Mouse (Mus musculus) heart, embryonic 15.5 days (tissue): Measurements from ENCODE around the gene 1600014C10Rik. TPM values are rescaled to one million over a fixed set of nuclear protein-coding genes. Genes with fewer than 3 reads are reported as not detected.

Experiments used
- ATAC-seq: fragments of 200-750 bp; cut with Nextera tagmentation; replicated peaks from 2 replicates; pipeline ENCODE4 v1.8.0; 2017; ENCODE audit warnings: low read depth, moderate TSS enrichment; ENCODE audit not compliant: insufficient number of reproducible peaks, insufficient read depth, low FRiP score
- H3K27ac ChIP-seq: fragments of 300-500 bp; sonication (generic); 2 replicates; pipeline ENCODE4 v1.5.1; 2015; ENCODE audit warnings: mild to moderate bottlenecking, inconsistent platforms
- H3K27me3 ChIP-seq: fragments of 300-500 bp; sonication (generic); 2 replicates; pipeline ENCODE4 v1.6.1; 2015; ENCODE audit warnings: inconsistent platforms
- H3K36me3 ChIP-seq: fragments of 300-500 bp; sonication (generic); 2 replicates; pipeline ENCODE4 v1.6.1; 2015; ENCODE audit warnings: mild to moderate bottlenecking, inconsistent platforms
- H3K4me1 ChIP-seq: fragments of 300-500 bp; sonication (generic); replicated peaks from 2 replicates; pipeline ENCODE4 v1.6.1; 2015; ENCODE audit warnings: inconsistent platforms
- H3K4me2 ChIP-seq: fragments of 300-500 bp; sonication (generic); 2 replicates; pipeline ENCODE4 v1.6.1; 2015; ENCODE audit warnings: inconsistent platforms, mild to moderate bottlenecking, moderate library complexity
- H3K4me3 ChIP-seq: fragments of 300-500 bp; sonication (generic); 2 replicates; pipeline ENCODE4 v1.5.1; 2015; ENCODE audit warnings: mild to moderate bottlenecking, inconsistent platforms
- H3K9ac ChIP-seq: fragments of 300-500 bp; sonication (generic); 2 replicates; pipeline ENCODE4 v1.6.1; 2015; ENCODE audit warnings: mild to moderate bottlenecking, inconsistent platforms
- H3K9me3 ChIP-seq: fragments of 300-500 bp; sonication (generic); replicated peaks from 2 replicates; pipeline ENCODE4 v1.6.1; 2016; ENCODE audit warnings: inconsistent platforms
- WGBS: fragments of 180-500 bp; shearing (Covaris S2); methylation state at CpG from one replicate; pipeline ENCODE4 v1.1.7; 2015; ENCODE audit warnings: mixed read lengths; 5-methylcytosine and 5-hydroxymethylcytosine counted together
- polyA plus RNA-seq: library from polyadenylated mRNA; unstranded; fragments of >200 nt; fragmentation: Nextera tagmentation; extraction: Ambion mirVana; gene quantifications from 2 replicates; pipeline ENCODE4 v1.2.1, GENCODE M21; 2015

Gene 1600014C10Rik
- polyA plus RNA-seq, 1 experiment from 2014 or later: 14.9 TPM

DNA sequence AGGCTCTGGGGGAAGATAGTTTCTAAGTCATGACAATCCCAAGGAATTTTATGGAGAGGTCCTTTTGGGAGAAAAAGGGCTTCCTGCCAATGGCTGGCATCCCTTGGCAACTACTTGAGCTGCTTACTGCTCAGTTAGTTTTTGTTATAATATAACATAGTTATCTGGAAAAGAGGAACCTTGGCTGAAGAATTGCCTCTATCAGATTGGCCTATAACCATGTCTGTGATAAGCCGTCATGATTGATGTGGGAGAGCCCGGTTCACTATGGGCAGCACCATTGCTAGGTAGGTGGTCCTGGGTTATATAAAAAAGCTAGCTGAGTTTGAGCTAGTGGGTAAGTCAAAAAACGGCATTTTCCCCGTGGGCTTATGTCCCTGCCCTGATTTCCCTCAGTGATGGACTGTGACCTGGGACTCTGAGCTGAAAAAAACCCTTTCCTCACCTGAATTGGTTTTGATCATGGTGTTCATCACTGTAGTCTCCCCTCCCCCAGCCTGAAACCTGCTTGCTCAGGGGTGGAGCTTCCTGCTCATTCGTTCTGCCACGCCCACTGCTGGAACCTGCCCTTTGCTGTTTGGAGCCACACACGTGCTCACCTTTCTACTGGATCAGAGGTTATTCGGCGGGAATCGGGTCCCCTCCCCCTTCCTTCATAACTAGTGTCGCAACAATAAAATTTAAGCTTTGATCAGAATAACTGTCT is 53.5 kb downstream of the 1600014C10Rik start:
- Histone ChIP-seq H3K4me1 (no peaks in the 10 kb centered on the region), H3K9me3 (no peaks in the 10 kb centered on the region), H3K27ac (no peak overlapping the region), H3K4me2 (no peak overlapping the region), H3K36me3 (no peaks in the 10 kb centered on the region), H3K4me3 (no peak overlapping the region), H3K9ac (no peak overlapping the region), H3K27me3 (no peaks in the 10 kb centered on the region)
- no peak for ATAC-seq
- 35% methylated on average over 11 of the region's 11 CpGs for WGBS

DNA sequence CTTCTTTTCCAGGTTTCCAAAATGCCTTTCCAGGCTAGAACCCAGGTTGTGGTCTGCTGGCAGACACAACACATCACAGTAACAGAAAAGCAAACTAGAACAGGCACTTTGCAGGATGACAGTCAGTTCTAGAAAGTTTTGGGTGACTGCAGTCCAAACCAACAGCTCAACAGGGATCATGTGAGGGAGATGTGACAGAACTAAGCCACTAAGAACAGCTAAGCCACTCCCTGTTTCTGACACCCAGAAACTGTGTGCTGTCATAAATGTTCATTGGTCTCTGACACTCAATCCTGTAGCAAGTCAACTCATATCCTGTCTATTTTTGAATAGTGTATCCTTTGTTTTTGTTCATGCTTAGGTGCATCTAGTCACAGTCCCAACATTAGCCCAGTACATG is 54.1 kb downstream of the 1600014C10Rik start:
- no peak for ATAC-seq
- no peak overlapping the region for H3K27ac ChIP-seq
- H3K4me3 ChIP-seq: no peak overlapping the region
- no peaks in the 10 kb centered on the region for H3K36me3 ChIP-seq
- H3K27me3 ChIP-seq: no peaks in the 10 kb centered on the region
- no peak overlapping the region for H3K9ac ChIP-seq
- no peak overlapping the region for H3K4me2 ChIP-seq
- H3K9me3 ChIP-seq: no peaks in the 10 kb centered on the region
- no peaks in the 10 kb centered on the region for H3K4me1 ChIP-seq

DNA sequence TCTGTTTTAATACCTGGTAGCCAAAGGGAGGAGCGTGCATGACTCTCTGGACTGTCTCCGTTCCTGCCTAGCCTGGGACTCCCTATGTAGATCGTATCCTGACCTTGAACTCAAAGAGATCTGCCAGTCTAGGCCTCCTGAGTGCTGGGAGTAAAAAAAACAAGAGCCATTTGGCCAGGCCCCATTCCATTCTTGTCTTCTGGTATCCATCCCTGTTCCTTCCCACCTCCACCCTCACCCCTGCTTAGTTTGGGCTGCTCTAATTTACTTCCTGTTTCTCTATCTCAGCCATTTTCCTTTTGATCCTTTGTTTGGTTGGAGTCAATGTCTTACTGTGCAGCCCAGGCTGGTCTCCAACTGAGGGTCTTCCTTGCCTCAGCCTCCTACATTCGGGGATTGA is 59.4 kb downstream of the 1600014C10Rik start:
- H3K9me3 ChIP-seq: no peaks in the 10 kb centered on the region
- ATAC-seq: no peak
- H3K4me1 ChIP-seq: no peaks in the 10 kb centered on the region
- H3K4me3 ChIP-seq: no peak overlapping the region
- H3K9ac ChIP-seq: no peak overlapping the region
- H3K36me3 ChIP-seq: no peaks in the 10 kb centered on the region
- no peak overlapping the region for H3K4me2 ChIP-seq
- H3K27ac ChIP-seq: no peak overlapping the region
- 74% methylated on average over 4 of the region's 4 CpGs for WGBS
- no peaks in the 10 kb centered on the region for H3K27me3 ChIP-seq

Other genes with a start within 250 kb of the 1600014C10Rik start
- gene Uri1, start 159.7 kb upstream of the 1600014C10Rik start, polyA plus RNA-seq: 27.5 and 30.8 TPM in 2 replicates
- gene Ccne1, start 75.7 kb upstream of the 1600014C10Rik start, polyA plus RNA-seq: 23.5 and 29.0 TPM in 2 replicates
- gene Plekhf1, start 44.8 kb downstream of the 1600014C10Rik start, polyA plus RNA-seq: 5.4 and 6.4 TPM in 2 replicates
- 33.3 and 33.7 TPM in 2 replicates for gene Pop4, start 88.2 kb downstream of the 1600014C10Rik start, polyA plus RNA-seq